Mouse (Mus musculus) R1 (cell line): ENCODE data around the gene Bclaf1.

Experiments used
- DNase-seq: peaks from one replicate; pipeline ENCODE4 v3.0.0-alpha.2; 2018; ENCODE audit warnings: low read depth, low spot score

Gene Bclaf1

GRCm38 (mm10) chr10:20311918-20312735 is at the start of gene Bclaf1:
Gene Bclaf1, plus strand, starts transcription at chr10:20312469.
- peak; percentile 99 for DNase-seq

GRCm38 (mm10) chr10:20262896-20263295 is 49.4 kb upstream of the Bclaf1 start:
- DNase-seq = peak; percentile 43

GRCm38 (mm10) chr10:20264479-20264878 is 47.8 kb upstream of the Bclaf1 start:
- DNase-seq = peak; percentile 92

GRCm38 (mm10) chr10:20267032-20267431 is 45.2 kb upstream of the Bclaf1 start:
- DNase-seq = no peak

- no peak for DNase-seq
Observed at GRCm38 (mm10) chr10:20268945-20269344, 43.3 kb upstream of the Bclaf1 start.

- DNase-seq = peak; percentile 77
Observed at GRCm38 (mm10) chr10:20272380-20272779, 39.9 kb upstream of the Bclaf1 start.

- no peak for DNase-seq
Observed at GRCm38 (mm10) chr10:20273278-20273677, 39.0 kb upstream of the Bclaf1 start.

GRCm38 (mm10) chr10:20274022-20274421 is 38.2 kb upstream of the Bclaf1 start:
- DNase-seq = no peak

- no peak for DNase-seq
Observed at GRCm38 (mm10) chr10:20281456-20281855, 30.8 kb upstream of the Bclaf1 start.

- peak; percentile 59 for DNase-seq
Observed at GRCm38 (mm10) chr10:20285289-20285975, 26.8 kb upstream of the Bclaf1 start.

GRCm38 (mm10) chr10:20285994-20286836 is 26.1 kb upstream of the Bclaf1 start:
- DNase-seq = no peak

- no peak for DNase-seq
Observed at GRCm38 (mm10) chr10:20287369-20287768, 24.9 kb upstream of the Bclaf1 start.

GRCm38 (mm10) chr10:20290467-20290883 is 21.8 kb upstream of the Bclaf1 start:
- DNase-seq = peak; percentile 86

- DNase-seq = peak; percentile 77
Observed at GRCm38 (mm10) chr10:20295961-20296360, 16.3 kb upstream of the Bclaf1 start.

GRCm38 (mm10) chr10:20298152-20298920 is 13.9 kb upstream of the Bclaf1 start:
- peak; percentile 90 for DNase-seq

GRCm38 (mm10) chr10:20299114-20299513 is 13.2 kb upstream of the Bclaf1 start:
- DNase-seq = peak; percentile 59

- no peak for DNase-seq
Observed at GRCm38 (mm10) chr10:20310969-20311769, 1.1 kb upstream of the Bclaf1 start.

GRCm38 (mm10) chr10:20312736-20313301 is 550 bp downstream of the Bclaf1 start:
- peak; percentile 95 for DNase-seq

GRCm38 (mm10) chr10:20313447-20313846 is 1.2 kb downstream of the Bclaf1 start:
- DNase-seq = no peak

- no peak for DNase-seq
Observed at GRCm38 (mm10) chr10:20313941-20314340, 1.7 kb downstream of the Bclaf1 start.
